Comparison of ENCODE assay signal across 8 mouse cellular contexts in genomic region chrX:51680428-51681169, GRCm38 (mm10). TPM values are rescaled to one million over a fixed set of nuclear protein-coding genes. Genes with fewer than 3 reads are reported as not detected.
DNase-seq lines count a peak whose midpoint lies in the region; ATAC-seq and TF ChIP-seq lines count a peak whose summit lies in the region.

No protein-coding gene starts in this region.

- WGBS in spleen, adult 2 months: 32% methylated on average over 69 of the region's 70 CpGs
- 10% methylated on average over 58 of the region's 70 CpGs for WGBS in heart, embryonic 11.5 days (ENCODE audit: insufficient replicate concordance)
- WGBS in kidney, embryonic 14.5 days: 28% methylated on average over 61 of the region's 70 CpGs
- WGBS in liver, embryonic 12.5 days (ENCODE audit: insufficient replicate concordance): 21% methylated on average over 60 of the region's 70 CpGs

- peak overlapping the region; percentile 30 for H3K4me3 ChIP-seq in spleen, adult 2 months (ENCODE audit: extremely low read depth, insufficient read depth, insufficient read length)
- H3K4me3 ChIP-seq in heart, embryonic 11.5 days (ENCODE audit: low read depth, low read length): peak overlapping the region; percentile 54
- H3K4me3 ChIP-seq in kidney, embryonic 14.5 days (ENCODE audit: low read length): peak overlapping the region; percentile 51
- peak overlapping the region; percentile 40 for H3K4me3 ChIP-seq in liver, embryonic 12.5 days

- H3K9ac ChIP-seq in heart, embryonic 11.5 days (ENCODE audit: low read depth, low read length): peak overlapping the region; percentile 68
- peak overlapping the region; percentile 53; the same call in 1 of the 2 replicates for H3K9ac ChIP-seq in kidney, embryonic 14.5 days (ENCODE audit: low read depth, low read length)
- H3K9ac ChIP-seq in liver, embryonic 12.5 days: no peak overlapping the region

- no peaks in the 10 kb centered on the region for H3K27me3 ChIP-seq in spleen, adult 2 months (ENCODE audit: control insufficient read depth, insufficient read depth, low read length)
- H3K27me3 ChIP-seq in heart, embryonic 11.5 days (ENCODE audit: control insufficient read depth, insufficient read depth, low read length): peaks cover 8% of the 10 kb centered on the region; the same call in 1 of the 2 replicates
- H3K27me3 ChIP-seq in kidney, embryonic 14.5 days (ENCODE audit: control insufficient read depth, insufficient read depth, low read length): peaks cover 11% of the 10 kb centered on the region; the same call in 1 of the 2 replicates
- H3K27me3 ChIP-seq in liver, embryonic 12.5 days (replicated peaks): peaks cover 61% of the 10 kb centered on the region

- ATAC-seq in heart, embryonic 11.5 days (replicated peaks; ENCODE audit: insufficient number of reproducible peaks, low FRiP score, low TSS enrichment): peak; percentile 59; the same call in 1 of the 2 replicates
- peak; percentile 83 for ATAC-seq in kidney, embryonic 14.5 days (ENCODE audit: low FRiP score, low TSS enrichment)
- ATAC-seq in liver, embryonic 12.5 days: no peak

- H3K36me3 ChIP-seq in spleen, adult 2 months (ENCODE audit: control insufficient read depth, insufficient read depth, low read length): no peaks in the 10 kb centered on the region
- no peaks in the 10 kb centered on the region for H3K36me3 ChIP-seq in heart, embryonic 11.5 days (ENCODE audit: control insufficient read depth, insufficient read depth, low read length)
- no peaks in the 10 kb centered on the region; the same call in 1 of the 2 replicates for H3K36me3 ChIP-seq in kidney, embryonic 14.5 days (ENCODE audit: control insufficient read depth, insufficient read depth, low read length)
- no peaks in the 10 kb centered on the region for H3K36me3 ChIP-seq in liver, embryonic 12.5 days

- no peak overlapping the region for H3K27ac ChIP-seq in spleen, adult 2 months (ENCODE audit: insufficient read depth, low read length)
- H3K27ac ChIP-seq in heart, embryonic 11.5 days (ENCODE audit: low read depth, low read length): 0 out of 2 replicates have a peak overlapping the region, but pooled peaks have one; percentile 15
- peak overlapping the region; percentile 30; the same call in 1 of the 2 replicates for H3K27ac ChIP-seq in kidney, embryonic 14.5 days (ENCODE audit: low read depth, low read length)
- H3K27ac ChIP-seq in liver, embryonic 12.5 days: no peak overlapping the region

- TF ChIP-seq POLR2A in spleen, adult 2 months (IDR thresholded peaks at IDR 0.05; ENCODE audit: low read depth, low read length): no peak

- DNase-seq in spleen, adult 2 months (ENCODE audit: low read depth in 1 of 2, low spot score in 2 of 2): no peak
- no peak for DNase-seq in spleen, postnatal 36 days (ENCODE audit: low spot score in 2 of 2)
- DNase-seq in embryo, embryonic 10 days (ENCODE audit: low spot score): peak; percentile 61
- DNase-seq in ovary, postnatal 36 days (ENCODE audit: low spot score): peak; percentile 33
- DNase-seq in thymus, postnatal 25 days: no peak

- no peaks in the 10 kb centered on the region for H3K9me3 ChIP-seq in heart, embryonic 11.5 days (replicated peaks; ENCODE audit: control insufficient read depth, low read length)
- H3K9me3 ChIP-seq in kidney, embryonic 14.5 days (ENCODE audit: control insufficient read depth, low read length): no peaks in the 10 kb centered on the region
- H3K9me3 ChIP-seq in liver, embryonic 12.5 days (replicated peaks): no peaks in the 10 kb centered on the region

- H3K4me1 ChIP-seq in spleen, adult 2 months (ENCODE audit: control insufficient read depth, insufficient read depth, insufficient read length): no peaks in the 10 kb centered on the region
- H3K4me1 ChIP-seq in heart, embryonic 11.5 days (ENCODE audit: control insufficient read depth, insufficient read depth, low read length): no peaks in the 10 kb centered on the region
- no peaks in the 10 kb centered on the region for H3K4me1 ChIP-seq in kidney, embryonic 14.5 days (ENCODE audit: control insufficient read depth, insufficient read depth, low read length)
- H3K4me1 ChIP-seq in liver, embryonic 12.5 days: no peaks in the 10 kb centered on the region

- no peak for TF ChIP-seq CTCF in spleen, adult 2 months (IDR thresholded peaks at IDR 0.05; ENCODE audit: extremely low read depth, insufficient read depth, insufficient read length, insufficient replicate concordance)

- peak overlapping the region; percentile 76 for H3K4me2 ChIP-seq in heart, embryonic 11.5 days
- peak overlapping the region; percentile 76 for H3K4me2 ChIP-seq in kidney, embryonic 14.5 days (replicated peaks; ENCODE audit: low read depth, low read length)
- H3K4me2 ChIP-seq in liver, embryonic 12.5 days: peak overlapping the region; percentile 62

RNA-seq across cellular contexts. Expression of gene Hs6st2, which starts 1.1 kb away (rescaled TPM):
- polyA plus RNA-seq in spleen, adult 2 months (2012; rRNA removed): 25.0 and 26.3 TPM in 2 replicates
- polyA plus RNA-seq in heart, embryonic 11.5 days (2014; fragmentation: Nextera tagmentation; extraction: Ambion mirVana): 23.9 and 24.2 TPM in 2 replicates
- polyA plus RNA-seq in kidney, embryonic 14.5 days (2014; fragmentation: Nextera tagmentation; extraction: Ambion mirVana): 18.1 and 25.3 TPM in 2 replicates
- polyA plus RNA-seq in liver, embryonic 12.5 days (2016; fragmentation: Nextera tagmentation; extraction: Ambion mirVana): 2.5 and 2.6 TPM in 2 replicates

Comparison
In these comparisons a context has a peak if more than half of its experiments do, and no peak if none do; other contexts are left out.
1. DNase-seq: peak in embryo, embryonic 10 days (single experiment) and ovary, postnatal 36 days (single experiment); none in spleen, adult 2 months (0 of 2), spleen, postnatal 36 days (0 of 2) and thymus, postnatal 25 days (single experiment).
2. H3K27ac ChIP-seq: peak in heart, embryonic 11.5 days (single experiment) and kidney, embryonic 14.5 days (single experiment); none in spleen, adult 2 months (single experiment) and liver, embryonic 12.5 days (single experiment).
3. Peak in every context shown above with its lines, with median percentiles within 50 percentile points of each other: H3K4me3 ChIP-seq and H3K4me2 ChIP-seq.